ENCODE assay signal across 32 mouse cellular contexts in genomic region chr4:155807841-155808240, GRCm38 (mm10). TPM values are rescaled to one million over a fixed set of nuclear protein-coding genes. Genes with fewer than 3 reads are reported as not detected.
DNase-seq lines count a peak whose midpoint lies in the region; ATAC-seq lines count a peak whose summit lies in the region.
"Had no signal": no experiment of that assay in that cellular context is flagged by ENCODE, and none has a peak within 500 bp of the region (broad histone marks: within the 10 kb centered on the region; RNA-seq: fewer than 3 reads in every experiment).

No protein-coding gene starts in this region.

- peaks cover 28% of the 10 kb centered on the region for H3K4me1 ChIP-seq in heart, embryonic 12.5 days (replicated peaks)
- peaks cover 20% of the 10 kb centered on the region for H3K4me1 ChIP-seq in intestine, embryonic 16.5 days (ENCODE audit: control insufficient read depth, insufficient read depth, low read length)

- no peaks in the 10 kb centered on the region for H3K27me3 ChIP-seq in heart, embryonic 12.5 days (replicated peaks)
- H3K27me3 ChIP-seq in intestine, embryonic 16.5 days (replicated peaks; ENCODE audit: control insufficient read depth, insufficient read depth, low read length) = no peaks in the 10 kb centered on the region
- H3K27me3 ChIP-seq: embryonic facial prominence, embryonic 13.5 days; forebrain, embryonic 12.5 days; heart, embryonic 13.5 days had no signal

- H3K9ac ChIP-seq in heart, embryonic 12.5 days = no peak overlapping the region
- no peak overlapping the region for H3K9ac ChIP-seq in intestine, embryonic 16.5 days (ENCODE audit: low read depth, low read length)
- H3K9ac ChIP-seq: embryonic facial prominence, embryonic 13.5 days; forebrain, embryonic 12.5 days; heart, embryonic 13.5 days; hindbrain, embryonic 14.5 days had no signal

- ATAC-seq in heart, embryonic 12.5 days (ENCODE audit: insufficient number of reproducible peaks, low FRiP score) = no peak
- ATAC-seq in intestine, embryonic 16.5 days = no peak
- no peak for ATAC-seq in granulocyte monocyte progenitor cell, adult 5-6 weeks (replicated peaks; ENCODE audit: poor library complexity, severe bottlenecking)
- ATAC-seq: activated CD4-positive, CD25-positive, alpha-beta regulatory T cell, adult 4 months; forebrain, embryonic 16.5 days; hindbrain, postnatal 0 days had no signal

- H3K27ac ChIP-seq in heart, embryonic 12.5 days (ENCODE audit: poor library complexity, severe bottlenecking) = no peak overlapping the region
- 0 out of 2 replicates have a peak overlapping the region, but pooled peaks have one; percentile 10 for H3K27ac ChIP-seq in intestine, embryonic 16.5 days (ENCODE audit: low read length)
- H3K27ac ChIP-seq: embryonic facial prominence, embryonic 10.5 days; embryonic facial prominence, embryonic 13.5 days; forebrain, embryonic 12.5 days; heart, embryonic 13.5 days; hindbrain, embryonic 14.5 days; hindbrain, postnatal 0 days had no signal

- peaks cover 48% of the 10 kb centered on the region for H3K36me3 ChIP-seq in heart, embryonic 12.5 days
- peaks cover 13% of the 10 kb centered on the region; the same call in 1 of the 2 replicates for H3K36me3 ChIP-seq in intestine, embryonic 16.5 days (ENCODE audit: control insufficient read depth, insufficient read depth, low read length)

- H3K4me2 ChIP-seq in heart, embryonic 12.5 days = no peak overlapping the region
- H3K4me2 ChIP-seq in intestine, embryonic 16.5 days (ENCODE audit: low read depth, low read length) = no peak overlapping the region
- H3K4me2 ChIP-seq: embryonic facial prominence, embryonic 13.5 days; forebrain, embryonic 12.5 days; heart, embryonic 13.5 days; hindbrain, embryonic 14.5 days had no signal

- no peak overlapping the region for H3K4me3 ChIP-seq in heart, embryonic 12.5 days
- no peak overlapping the region for H3K4me3 ChIP-seq in intestine, embryonic 16.5 days (ENCODE audit: low read length)
- H3K4me3 ChIP-seq: embryonic facial prominence, embryonic 10.5 days; embryonic facial prominence, embryonic 13.5 days; erythroblast, embryonic 14.5 days; forebrain, embryonic 12.5 days; heart, embryonic 13.5 days had no signal

- 87% methylated on average over 3 of the region's 3 CpGs for WGBS in heart, embryonic 12.5 days
- 84% methylated on average over 3 of the region's 3 CpGs for WGBS in intestine, embryonic 16.5 days

- peak; percentile 41 for DNase-seq in heart, adult 11 months
- peak; percentile 54 for DNase-seq in kidney, adult 9 months
- no peak for DNase-seq in kidney, postnatal 10 days
- DNase-seq: adrenal gland, adult 8-10 months; adrenal gland, postnatal 25 days; cerebellum, adult 11-12 months; cerebellum, adult 8-10 months; cerebellum, postnatal 10 days; cerebellum, postnatal 36 days; embryo, embryonic 11 days; gastrocnemius, postnatal 10 days; gastrocnemius, postnatal 36 days; heart, adult 18-20 months; heart, postnatal 14 days; heart, postnatal 4 days had no signal

- H3K9me3 ChIP-seq in heart, embryonic 12.5 days (replicated peaks) = no peaks in the 10 kb centered on the region
- no peaks in the 10 kb centered on the region for H3K9me3 ChIP-seq in intestine, embryonic 16.5 days (ENCODE audit: control insufficient read depth, low read length)
- H3K9me3 ChIP-seq: embryonic facial prominence, embryonic 10.5 days; embryonic facial prominence, embryonic 13.5 days; forebrain, embryonic 12.5 days; heart, embryonic 13.5 days had no signal

RNA-seq across cellular contexts. Expression of gene Ccnl2, which starts 4.4 kb away (rescaled TPM):
- 137 TPM in 2 replicates for polyA plus RNA-seq in heart, embryonic 12.5 days (2016; fragmentation: Nextera tagmentation; extraction: Ambion mirVana)
- polyA plus RNA-seq in intestine, embryonic 16.5 days (2015; fragmentation: Nextera tagmentation; extraction: Ambion mirVana) = 130 and 131 TPM in 2 replicates
- 94.6 and 104 TPM in 2 replicates for total RNA-seq in granulocyte monocyte progenitor cell, adult 5-6 weeks (2014; fragmentation: Nextera tagmentation)
- 75.5 and 84.0 TPM in 2 replicates for total RNA-seq in granulocyte monocyte progenitor cell, adult 5-6 weeks (2017)

RNA-seq across cellular contexts. Expression of gene Mrpl20, which starts 5.2 kb away (rescaled TPM):
- polyA plus RNA-seq in heart, embryonic 12.5 days (2016; fragmentation: Nextera tagmentation; extraction: Ambion mirVana) = 137 and 151 TPM in 2 replicates
- 210 and 226 TPM in 2 replicates for polyA plus RNA-seq in intestine, embryonic 16.5 days (2015; fragmentation: Nextera tagmentation; extraction: Ambion mirVana)
- total RNA-seq in granulocyte monocyte progenitor cell, adult 5-6 weeks (2014; fragmentation: Nextera tagmentation) = 191 and 198 TPM in 2 replicates
- total RNA-seq in granulocyte monocyte progenitor cell, adult 5-6 weeks (2017) = 84.2 and 91.1 TPM in 2 replicates

RNA-seq across cellular contexts. Expression of gene Ankrd65, which starts 17.6 kb away (rescaled TPM):
- not detected in 2 replicates for polyA plus RNA-seq in heart, embryonic 12.5 days (2016; fragmentation: Nextera tagmentation; extraction: Ambion mirVana)
- polyA plus RNA-seq in intestine, embryonic 16.5 days (2015; fragmentation: Nextera tagmentation; extraction: Ambion mirVana) = not detected in 2 replicates
- total RNA-seq in granulocyte monocyte progenitor cell, adult 5-6 weeks (2014; fragmentation: Nextera tagmentation) = not detected in 2 replicates
- total RNA-seq in granulocyte monocyte progenitor cell, adult 5-6 weeks (2017) = not detected in 2 replicates
- total RNA-seq: adrenal gland, adult 8-10 months; adrenal gland, postnatal 25 days; gastrocnemius, adult 18-20 months; gastrocnemius, postnatal 10 days; gastrocnemius, postnatal 36 days; heart, adult 18-20 months; heart, postnatal 14 days; heart, postnatal 4 days; hindbrain, postnatal 0 days had no signal
- polyA plus RNA-seq: activated CD4-positive, CD25-positive, alpha-beta regulatory T cell, adult 4 months; brain, embryonic 14.5 days; cortical plate, adult 2 months; embryonic facial prominence, embryonic 10.5 days; forebrain, embryonic 12.5 days; forebrain, embryonic 16.5 days; heart, embryonic 13.5 days; heart, embryonic 16.5 days; hindbrain, embryonic 11.5 days; hindbrain, embryonic 14.5 days; hindbrain, postnatal 0 days had no signal

RNA-seq across cellular contexts. Expression of gene Tmem88b, which starts 22.2 kb away (rescaled TPM):
- polyA plus RNA-seq in heart, embryonic 12.5 days (2016; fragmentation: Nextera tagmentation; extraction: Ambion mirVana) = 7.0 and 7.2 TPM in 2 replicates
- 0.89 and 1.1 TPM in 2 replicates for polyA plus RNA-seq in intestine, embryonic 16.5 days (2015; fragmentation: Nextera tagmentation; extraction: Ambion mirVana)
- not detected in 2 replicates for total RNA-seq in granulocyte monocyte progenitor cell, adult 5-6 weeks (2014; fragmentation: Nextera tagmentation)
- total RNA-seq in granulocyte monocyte progenitor cell, adult 5-6 weeks (2017) = not detected in 2 replicates
- polyA plus RNA-seq: erythroblast, embryonic 14.5 days had no signal

RNA-seq across cellular contexts. Expression of gene Aurkaip1, which starts 23.2 kb away (rescaled TPM):
- polyA plus RNA-seq in heart, embryonic 12.5 days (2016; fragmentation: Nextera tagmentation; extraction: Ambion mirVana) = 128 and 132 TPM in 2 replicates
- polyA plus RNA-seq in intestine, embryonic 16.5 days (2015; fragmentation: Nextera tagmentation; extraction: Ambion mirVana) = 180 and 196 TPM in 2 replicates
- total RNA-seq in granulocyte monocyte progenitor cell, adult 5-6 weeks (2014; fragmentation: Nextera tagmentation) = 130 and 149 TPM in 2 replicates
- total RNA-seq in granulocyte monocyte progenitor cell, adult 5-6 weeks (2017) = 101 and 159 TPM in 2 replicates
